Mouse (Mus musculus) heart, postnatal 10 days (tissue): ENCODE measurements around the gene Fus. TPM values are rescaled to one million over a fixed set of nuclear protein-coding genes. Genes with fewer than 3 reads are reported as not detected.

Experiments
- total RNA-seq, 2 experiments: library from RNA; stranded (reverse); gene quantifications; 2 replicates each; pipeline ENCODE4 v1.2.3; 2021

Fus gene
- total RNA-seq, 2 experiments from 2014 or later, result 297 to 307 TPM

Other genes with a start within 250 kb of the Fus start
- not detected for gene Ctf2, start 235.3 kb upstream of the Fus start, total RNA-seq
- 1 to 10 TPM; 5.6 to 6.2 TPM for gene Fbxl19, start 222.9 kb upstream of the Fus start, total RNA-seq
- 10 to 100 TPM; 18.0 to 20.9 TPM for gene Orai3, start 197.6 kb upstream of the Fus start, total RNA-seq
- gene Setd1a, start 190.8 kb upstream of the Fus start, total RNA-seq, result 10 to 100 TPM; 26.1 to 29.9 TPM
- gene Gm49388, start 181.8 kb upstream of the Fus start, total RNA-seq, result 1 to 10 TPM; 2.7 to 3.1 TPM
- 10 to 100 TPM; 15.9 to 16.1 TPM for gene Hsd3b7, start 166.9 kb upstream of the Fus start, total RNA-seq
- 10 to 100 TPM; 69.2 to 72.5 TPM for gene Stx4a, start 143.2 kb upstream of the Fus start, total RNA-seq
- 1 to 10 TPM in 1 of 2 experiments, under 1 TPM in 1; 0.89 to 1.7 TPM for gene Stx1b, start 142.9 kb upstream of the Fus start, total RNA-seq
- 10 to 100 TPM; 23.3 to 23.9 TPM for gene Zfp646, start 91.2 kb upstream of the Fus start, total RNA-seq
- gene Zfp668, start 90.6 kb upstream of the Fus start, total RNA-seq, result 1 to 10 TPM; 5.8 to 8.0 TPM
- gene Prss53, start 76.5 kb upstream of the Fus start, total RNA-seq, result 1 to 10 TPM in 1 of 2 experiments, under 1 TPM in 1; 0.60 to 1.1 TPM
- gene Gm21974, start 72.0 kb upstream of the Fus start, total RNA-seq, result not detected
- 10 to 100 TPM; 33.8 to 34.3 TPM for gene Vkorc1, start 71.8 kb upstream of the Fus start, total RNA-seq
- gene Bckdk, start 63.4 kb upstream of the Fus start, total RNA-seq, result 10 to 100 TPM; 96.6 to 98.5 TPM
- 10 to 100 TPM; 12.7 to 14.6 TPM for gene Kat8, start 54.9 kb upstream of the Fus start, total RNA-seq
- gene Prss8, start 37.4 kb upstream of the Fus start, total RNA-seq, result not detected
- 1 to 10 TPM; 5.0 to 6.6 TPM for gene Prss36, start 20.7 kb upstream of the Fus start, total RNA-seq
- 10 to 100 TPM; 14.2 to 21.0 TPM for gene Pycard, start 26.4 kb downstream of the Fus start, total RNA-seq
- gene Trim72, start 36.5 kb downstream of the Fus start, total RNA-seq, result 100 to 1,000 TPM; 144 to 159 TPM
- 1 to 10 TPM; 2.5 to 3.9 TPM for gene Itgam, start 95.2 kb downstream of the Fus start, total RNA-seq
- gene Gm49368, start 95.2 kb downstream of the Fus start, total RNA-seq, result not detected
- under 1 TPM; 0.12 to 0.22 TPM for gene Itgax, start 162.1 kb downstream of the Fus start, total RNA-seq
- gene Itgad, start 186.9 kb downstream of the Fus start, total RNA-seq, result not detected
- gene Cox6a2, start 238.9 kb downstream of the Fus start, total RNA-seq, result 1,000 to 10,000 TPM; 1,342 to 1,375 TPM